Mouse (Mus musculus): Measurements from ENCODE around the gene Med13l. TPM values are rescaled to one million over a fixed set of nuclear protein-coding genes. Genes with fewer than 3 reads are reported as not detected.

Med13l gene
- polyA plus RNA-seq, 1 experiment from 2014 or later = 5.9 TPM

- DNase-seq (no peak), ATAC-seq (no peak)
- no peak overlapping the region for H3K4me2 ChIP-seq (ENCODE audit: low read depth, low read length)
- no peak for TF ChIP-seq EP300 (IDR thresholded peaks at IDR 0.05; ENCODE audit: low read depth)
- peaks cover 10% of the 10 kb centered on the region; the same call in 1 of the 2 replicates for H3K4me1 ChIP-seq (ENCODE audit: insufficient read depth)
- H3K27ac ChIP-seq (ENCODE audit: low read depth) = no peak overlapping the region
- H3K9ac ChIP-seq (replicated peaks) = no peak overlapping the region
- H3K27me3 ChIP-seq (ENCODE audit: insufficient read depth, low read length) = no peaks in the 10 kb centered on the region
- 78% methylated on average over 25 of the region's 25 CpGs for WGBS (ENCODE audit: insufficient replicate concordance)
- H3K4me3 ChIP-seq (ENCODE audit: low read depth, low read length) = no peak overlapping the region
- peaks cover 3% of the 10 kb centered on the region for H3K36me3 ChIP-seq (replicated peaks; ENCODE audit: insufficient read depth, low read length)
- H3K9me3 ChIP-seq (ENCODE audit: low read length) = no peaks in the 10 kb centered on the region
These were observed 106.1 kb downstream of the Med13l start for GRCm38 (mm10) chr5:118666437-118667207.

GRCm38 (mm10) chr5:118667863-118668262 lies 107.4 kb downstream of the Med13l start:
- Histone ChIP-seq H3K9ac (replicated peaks) (no peak overlapping the region), H3K4me1 (ENCODE audit: insufficient read depth) (peaks cover 10% of the 10 kb centered on the region; the same call in 1 of the 2 replicates), H3K27ac (ENCODE audit: low read depth) (no peak overlapping the region), H3K4me3 (ENCODE audit: low read depth, low read length) (no peak overlapping the region), H3K9me3 (ENCODE audit: low read length) (no peaks in the 10 kb centered on the region), H3K27me3 (ENCODE audit: insufficient read depth, low read length) (no peaks in the 10 kb centered on the region), H3K4me2 (ENCODE audit: low read depth, low read length) (no peak overlapping the region), H3K36me3 (replicated peaks; ENCODE audit: insufficient read depth, low read length) (peaks cover 8% of the 10 kb centered on the region)
- 78% methylated on average over 7 of the region's 7 CpGs for WGBS (ENCODE audit: insufficient replicate concordance)
- no peak for DNase-seq
- ATAC-seq = no peak
- TF ChIP-seq CTCF (IDR thresholded peaks at IDR 0.05; ENCODE audit: low read depth) = no peak
- TF ChIP-seq EP300 (IDR thresholded peaks at IDR 0.05; ENCODE audit: low read depth) = no peak

- H3K9me3 ChIP-seq (ENCODE audit: low read length) = no peaks in the 10 kb centered on the region
- DNase-seq = no peak
- H3K27me3 ChIP-seq (ENCODE audit: insufficient read depth, low read length) = no peaks in the 10 kb centered on the region
- no peak for TF ChIP-seq CTCF (IDR thresholded peaks at IDR 0.05; ENCODE audit: low read depth)
- no peak for TF ChIP-seq EP300 (IDR thresholded peaks at IDR 0.05; ENCODE audit: low read depth)
- H3K4me2 ChIP-seq (ENCODE audit: low read depth, low read length) = no peak overlapping the region
- no peak overlapping the region for H3K9ac ChIP-seq (replicated peaks)
- peaks cover 10% of the 10 kb centered on the region for H3K36me3 ChIP-seq (replicated peaks; ENCODE audit: insufficient read depth, low read length)
- H3K4me1 ChIP-seq (ENCODE audit: insufficient read depth) = peaks cover 5% of the 10 kb centered on the region
- no peak for ATAC-seq
- H3K4me3 ChIP-seq (ENCODE audit: low read depth, low read length) = no peak overlapping the region
- no peak overlapping the region for H3K27ac ChIP-seq (ENCODE audit: low read depth)
- WGBS (ENCODE audit: insufficient replicate concordance) = 48% methylated on average over 2 of the region's 2 CpGs
These were observed 108.5 kb downstream of the Med13l start for GRCm38 (mm10) chr5:118668931-118669330.

- peaks cover 15% of the 10 kb centered on the region for H3K4me1 ChIP-seq (ENCODE audit: insufficient read depth)
- H3K27ac ChIP-seq (ENCODE audit: low read depth) = no peak overlapping the region
- no peak overlapping the region for H3K4me2 ChIP-seq (ENCODE audit: low read depth, low read length)
- peaks cover 17% of the 10 kb centered on the region for H3K36me3 ChIP-seq (replicated peaks; ENCODE audit: insufficient read depth, low read length)
- TF ChIP-seq EP300 (IDR thresholded peaks at IDR 0.05; ENCODE audit: low read depth) (no peak), CTCF (IDR thresholded peaks at IDR 0.05; ENCODE audit: low read depth) (no peak)
- H3K9ac ChIP-seq (replicated peaks) = no peak overlapping the region
- H3K27me3 ChIP-seq (ENCODE audit: insufficient read depth, low read length) = no peaks in the 10 kb centered on the region
- DNase-seq (no peak), ATAC-seq (no peak)
- no peaks in the 10 kb centered on the region for H3K9me3 ChIP-seq (ENCODE audit: low read length)
- no peak overlapping the region for H3K4me3 ChIP-seq (ENCODE audit: low read depth, low read length)
These were observed 111.6 kb downstream of the Med13l start for GRCm38 (mm10) chr5:118672111-118672510.

- no peak overlapping the region for H3K4me2 ChIP-seq (ENCODE audit: low read depth, low read length)
- peak; percentile 86 for ATAC-seq
- no peaks in the 10 kb centered on the region for H3K27me3 ChIP-seq (ENCODE audit: insufficient read depth, low read length)
- H3K4me3 ChIP-seq (ENCODE audit: low read depth, low read length) = no peak overlapping the region
- no peak overlapping the region for H3K9ac ChIP-seq (replicated peaks)
- TF ChIP-seq EP300 (IDR thresholded peaks at IDR 0.05; ENCODE audit: low read depth) (no peak), CTCF (IDR thresholded peaks at IDR 0.05; ENCODE audit: low read depth) (no peak)
- peaks cover 16% of the 10 kb centered on the region for H3K4me1 ChIP-seq (ENCODE audit: insufficient read depth)
- DNase-seq = no peak
- H3K27ac ChIP-seq (ENCODE audit: low read depth) = no peak overlapping the region
- WGBS (ENCODE audit: insufficient replicate concordance) = 66% methylated on average over 5 of the region's 5 CpGs
- H3K9me3 ChIP-seq (ENCODE audit: low read length) = no peaks in the 10 kb centered on the region
- peaks cover 22% of the 10 kb centered on the region for H3K36me3 ChIP-seq (replicated peaks; ENCODE audit: insufficient read depth, low read length)
These were observed 113.4 kb downstream of the Med13l start for GRCm38 (mm10) chr5:118673859-118674258.

GRCm38 (mm10) chr5:118674321-118674720 lies 113.8 kb downstream of the Med13l start:
- 52% methylated on average over 3 of the region's 3 CpGs for WGBS (ENCODE audit: insufficient replicate concordance)
- ATAC-seq = no peak
- no peaks in the 10 kb centered on the region for H3K27me3 ChIP-seq (ENCODE audit: insufficient read depth, low read length)
- DNase-seq = no peak
- no peaks in the 10 kb centered on the region for H3K9me3 ChIP-seq (ENCODE audit: low read length)
- no peak overlapping the region for H3K4me3 ChIP-seq (ENCODE audit: low read depth, low read length)
- no peak overlapping the region for H3K9ac ChIP-seq (replicated peaks)
- no peak overlapping the region for H3K27ac ChIP-seq (ENCODE audit: low read depth)
- no peak for TF ChIP-seq CTCF (IDR thresholded peaks at IDR 0.05; ENCODE audit: low read depth)
- peaks cover 19% of the 10 kb centered on the region for H3K4me1 ChIP-seq (ENCODE audit: insufficient read depth)
- no peak overlapping the region for H3K4me2 ChIP-seq (ENCODE audit: low read depth, low read length)
- H3K36me3 ChIP-seq (replicated peaks; ENCODE audit: insufficient read depth, low read length) = peaks cover 22% of the 10 kb centered on the region
